Mouse (Mus musculus) right cerebral cortex, postnatal 36 days (tissue): ENCODE data around the gene Rai14.

ENCODE experiments used
- DNase-seq, 2 experiments: peaks; one replicate each; pipeline ENCODE4 v3.0.0; 2022; ENCODE audit warnings: low spot score in 2 of 2, mixed read lengths in 1 of 2

Rai14 gene

GRCm38 (mm10) chr15:10689304-10689703 lies 25.1 kb downstream of the Rai14 start:
- no peak for DNase-seq

- no peak for DNase-seq
Observed at GRCm38 (mm10) chr15:10688686-10689085, 25.7 kb downstream of the Rai14 start.

- no peak for DNase-seq
Observed at GRCm38 (mm10) chr15:10687365-10687764, 27.1 kb downstream of the Rai14 start.

GRCm38 (mm10) chr15:10685692-10686430 lies 28.6 kb downstream of the Rai14 start:
- no peak for DNase-seq

- DNase-seq: no peak
Observed at GRCm38 (mm10) chr15:10683687-10684203, 30.7 kb downstream of the Rai14 start.

- DNase-seq: no peak
Observed at GRCm38 (mm10) chr15:10680514-10680913, 33.9 kb downstream of the Rai14 start.

GRCm38 (mm10) chr15:10679571-10679970 lies 34.9 kb downstream of the Rai14 start:
- DNase-seq: no peak

GRCm38 (mm10) chr15:10675801-10676200 lies 38.6 kb downstream of the Rai14 start:
- DNase-seq: no peak

GRCm38 (mm10) chr15:10672880-10673279 lies 41.5 kb downstream of the Rai14 start:
- DNase-seq: no peak

GRCm38 (mm10) chr15:10671868-10672267 lies 42.6 kb downstream of the Rai14 start:
- no peak for DNase-seq

- no peak for DNase-seq
Observed at GRCm38 (mm10) chr15:10670107-10670506, 44.3 kb downstream of the Rai14 start.

GRCm38 (mm10) chr15:10668120-10668900 lies 46.1 kb downstream of the Rai14 start:
- DNase-seq: no peak

- DNase-seq: no peak
Observed at GRCm38 (mm10) chr15:10665816-10666215, 48.6 kb downstream of the Rai14 start.

GRCm38 (mm10) chr15:10664529-10664898 lies 49.9 kb downstream of the Rai14 start:
- no peak for DNase-seq

GRCm38 (mm10) chr15:10663793-10664528 lies 50.5 kb downstream of the Rai14 start:
- DNase-seq: no peak

- DNase-seq: no peak
Observed at GRCm38 (mm10) chr15:10661961-10662606, 52.3 kb downstream of the Rai14 start.

- DNase-seq: no peak
Observed at GRCm38 (mm10) chr15:10658803-10659202, 55.6 kb downstream of the Rai14 start.

GRCm38 (mm10) chr15:10656146-10656545 lies 58.3 kb downstream of the Rai14 start:
- DNase-seq: no peak

GRCm38 (mm10) chr15:10655151-10655905 lies 59.1 kb downstream of the Rai14 start:
- DNase-seq: no peak

GRCm38 (mm10) chr15:10654696-10655095 lies 59.7 kb downstream of the Rai14 start:
- DNase-seq: no peak

- no peak for DNase-seq
Observed at GRCm38 (mm10) chr15:10652931-10653475, 61.4 kb downstream of the Rai14 start.
